Mouse (Mus musculus) ovary, postnatal 36 days (tissue): ENCODE measurements around the gene Olfr172.

ENCODE experiments used
- DNase-seq: peaks from one replicate; pipeline ENCODE4 v3.0.0; 2022; ENCODE audit warnings: low spot score, mixed read lengths

The Olfr172 gene

GRCm38 (mm10) chr16:58763076-58763475 is at the start of gene Olfr172:
TSS of gene Olfr172 (minus strand) at chr16:58763176.
- no peak for DNase-seq

GRCm38 (mm10) chr16:58800168-58800567 is 37.2 kb upstream of the Olfr172 start, which contains the start of gene Olfr173:
TSS of gene Olfr173 (minus strand) at chr16:58800268.
- DNase-seq: no peak

GRCm38 (mm10) chr16:58756191-58756590 is 6.8 kb downstream of the Olfr172 start:
- no peak for DNase-seq

- no peak for DNase-seq
These were observed 11.7 kb downstream of the Olfr172 start for GRCm38 (mm10) chr16:58751314-58751713.

- DNase-seq: no peak
These were observed 16.3 kb downstream of the Olfr172 start for GRCm38 (mm10) chr16:58746715-58747114.

GRCm38 (mm10) chr16:58740751-58741150 is 22.2 kb downstream of the Olfr172 start:
- DNase-seq: no peak

GRCm38 (mm10) chr16:58738800-58739199 is 24.2 kb downstream of the Olfr172 start:
- DNase-seq: no peak

GRCm38 (mm10) chr16:58738205-58738604 is 24.8 kb downstream of the Olfr172 start:
- DNase-seq: no peak

GRCm38 (mm10) chr16:58728176-58728671 is 34.8 kb downstream of the Olfr172 start:
- DNase-seq: no peak

- DNase-seq: peak; percentile 95
These were observed 35.4 kb downstream of the Olfr172 start, which contains the start of gene Cldnd1 for GRCm38 (mm10) chr16:58727477-58728131. TSS of gene Cldnd1 (plus strand) at chr16:58727910.

- DNase-seq: no peak
These were observed 36.1 kb downstream of the Olfr172 start for GRCm38 (mm10) chr16:58726680-58727476.

- DNase-seq: no peak
These were observed 40.7 kb downstream of the Olfr172 start for GRCm38 (mm10) chr16:58722292-58722691.

GRCm38 (mm10) chr16:58718666-58719120 is 44.3 kb downstream of the Olfr172 start, which contains the start of gene Gpr15:
TSS of gene Gpr15 (minus strand) at chr16:58719070.
- no peak for DNase-seq

- DNase-seq: no peak
These were observed 48.0 kb downstream of the Olfr172 start for GRCm38 (mm10) chr16:58715018-58715417.

GRCm38 (mm10) chr16:58713128-58713527 is 49.8 kb downstream of the Olfr172 start:
- DNase-seq: no peak

GRCm38 (mm10) chr16:58712221-58712620 is 50.8 kb downstream of the Olfr172 start:
- no peak for DNase-seq
